Mouse (Mus musculus) heart, adult 9 months (tissue): ENCODE measurements around the gene Cox15.
A peak's percentile ranks its signal among the peaks of the same experiment; 100 is the strongest.

Experiments
- DNase-seq, 2 experiments: peaks; one replicate each; pipeline ENCODE4 v3.0.0; 2022; ENCODE audit warnings: low spot score in 2 of 2

Cox15 gene

DNA sequence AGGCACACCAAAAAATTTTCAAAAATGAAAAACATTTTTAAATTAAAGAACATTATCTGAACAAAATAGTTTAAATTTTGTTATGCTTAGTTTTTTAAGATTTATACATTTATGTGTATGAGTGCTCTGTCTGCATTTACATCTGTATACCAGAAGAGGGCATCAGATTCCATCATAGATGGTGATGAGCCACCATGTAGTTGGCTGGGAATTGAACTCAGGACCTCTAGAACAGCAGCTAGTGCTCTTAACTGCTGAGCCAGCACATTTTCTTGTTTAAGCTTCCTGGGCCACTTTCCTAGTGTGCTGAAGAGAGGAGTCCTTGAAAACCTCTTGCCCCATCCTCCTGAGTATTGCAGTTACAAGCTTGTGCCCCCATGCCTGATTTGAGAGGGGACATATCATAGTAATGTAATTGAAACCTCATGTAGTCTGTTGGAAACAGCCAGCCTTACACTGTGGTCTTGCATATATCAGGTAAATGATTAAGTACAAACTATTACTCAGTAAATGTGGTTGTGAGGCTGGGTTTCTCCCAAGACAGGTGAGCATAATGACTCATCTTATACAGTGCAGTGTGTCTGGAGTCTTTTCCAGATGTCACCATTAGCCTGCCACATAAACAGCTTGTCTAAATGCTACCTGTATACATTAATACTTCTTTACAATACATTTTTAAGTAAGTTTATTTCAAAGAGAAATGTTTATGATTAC, 8.9 kb upstream of the Cox15 start:
- no peak for DNase-seq

GRCm38 (mm10) chr19:43760504-43760903, 7.7 kb upstream of the Cox15 start:
- DNase-seq, result peak in 1 of 2 experiments; percentile 53

GRCm38 (mm10) chr19:43754872-43755271, 2.1 kb upstream of the Cox15 start:
- DNase-seq, result no peak

- no peak for DNase-seq
Measured at GRCm38 (mm10) chr19:43754237-43754636, 1.4 kb upstream of the Cox15 start.

- peak; percentile 86 to 90 for DNase-seq
Measured at GRCm38 (mm10) chr19:43753226-43753835, 531 bp upstream of the Cox15 start.

GRCm38 (mm10) chr19:43750008-43750407, 2.8 kb downstream of the Cox15 start:
- DNase-seq, result no peak

- DNase-seq, result no peak
Measured at GRCm38 (mm10) chr19:43747877-43748276, 4.9 kb downstream of the Cox15 start.

GRCm38 (mm10) chr19:43745740-43746139, 7.1 kb downstream of the Cox15 start:
- DNase-seq, result no peak

- DNase-seq, result no peak
Measured at GRCm38 (mm10) chr19:43743401-43743800, 9.4 kb downstream of the Cox15 start.

DNA sequence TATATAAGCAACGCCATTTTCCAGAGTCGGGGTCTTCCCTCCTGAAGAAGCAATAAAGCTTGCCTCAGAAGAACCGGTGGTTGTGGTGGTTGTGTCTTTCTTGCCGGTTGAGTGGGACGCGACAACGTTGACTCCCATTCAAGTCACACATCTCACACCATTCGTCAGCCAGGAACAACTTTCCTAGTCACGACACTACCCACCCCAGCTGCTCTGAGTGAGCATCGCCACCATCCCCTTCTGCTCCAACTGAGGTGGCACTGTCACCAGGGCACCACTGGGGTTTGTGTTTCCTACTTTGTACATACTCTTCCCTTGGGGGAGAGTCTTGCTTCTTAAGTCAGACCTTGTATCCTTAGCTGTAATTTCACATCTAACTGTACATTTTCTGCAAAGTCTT, 14.4 kb downstream of the Cox15 start:
- DNase-seq, result no peak

DNA sequence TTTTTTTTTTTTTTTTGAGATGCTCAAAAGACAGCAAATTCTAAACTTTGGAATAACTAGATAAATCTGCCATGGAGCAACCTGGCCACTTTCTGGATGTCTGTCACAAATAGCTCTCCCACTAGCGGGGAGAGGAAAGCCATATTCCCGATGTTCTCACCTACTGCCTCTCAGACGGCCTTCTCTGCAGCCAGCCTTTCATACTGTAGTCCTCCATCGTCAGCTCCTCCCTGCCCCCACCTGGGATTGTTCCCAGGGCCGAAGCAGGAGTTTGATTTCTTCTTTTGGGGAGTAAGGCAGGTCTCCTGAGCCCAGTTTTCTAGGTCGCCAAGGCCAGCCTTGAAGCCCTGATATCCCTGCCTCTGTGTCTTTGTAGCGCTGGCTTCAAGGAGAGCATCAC, 21.6 kb downstream of the Cox15 start:
- no peak for DNase-seq

DNA sequence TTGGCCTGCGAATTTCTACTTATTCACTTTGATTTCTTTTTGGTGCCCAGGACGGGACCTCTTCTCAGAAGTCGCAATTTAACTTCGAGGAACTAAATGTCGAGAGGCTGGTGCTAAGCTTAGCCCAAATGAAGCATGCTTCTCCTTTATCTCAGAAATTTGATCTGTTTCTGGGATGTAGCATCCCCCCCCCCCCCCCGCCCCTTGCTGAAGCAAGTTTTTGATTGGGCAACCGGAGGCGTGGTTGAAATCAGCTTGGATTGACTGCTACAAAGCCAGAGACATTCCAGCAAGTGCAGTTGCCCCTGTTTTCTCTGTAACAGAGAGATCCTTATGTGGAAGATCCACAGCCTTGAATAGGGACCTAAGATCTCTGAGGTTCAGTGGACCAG, 22.8 kb downstream of the Cox15 start:
- DNase-seq, result no peak

DNA sequence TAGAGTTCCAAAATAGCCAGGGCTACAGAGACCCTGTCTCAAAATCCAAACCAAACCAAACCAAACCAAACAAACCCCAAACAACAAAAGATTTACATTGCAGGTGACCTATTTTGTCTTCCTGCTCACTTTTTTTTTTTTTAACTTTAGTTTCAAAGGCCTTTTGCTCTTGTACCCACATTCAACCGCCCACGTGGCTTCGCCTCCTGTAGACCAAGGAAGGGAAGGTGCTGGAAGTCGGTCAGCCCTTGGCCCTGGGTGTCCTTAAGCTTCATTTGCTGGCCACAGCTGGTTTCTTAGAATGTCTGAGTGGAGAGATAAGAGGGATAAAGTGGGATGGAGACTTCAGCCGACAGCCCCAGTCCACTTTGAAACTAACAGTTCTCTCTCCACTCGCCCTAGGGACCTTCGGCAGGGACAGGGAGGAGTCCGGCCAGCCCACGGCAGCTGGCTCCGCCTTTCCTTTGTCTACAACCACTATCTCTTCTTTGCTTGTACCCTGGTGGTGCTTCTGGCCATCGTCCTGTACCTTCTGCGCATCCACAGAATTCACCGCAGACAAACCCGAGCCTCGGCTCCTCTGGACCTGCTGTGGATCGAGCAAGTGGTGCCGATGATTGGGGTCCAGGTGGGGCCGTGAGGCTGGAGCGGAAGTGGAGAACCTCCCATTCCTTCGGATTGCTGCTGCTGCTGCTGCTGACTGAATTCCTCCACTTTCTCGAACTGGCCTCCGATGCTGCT, 23.3 kb downstream of the Cox15 start:
- peak in 1 of 2 experiments; percentile 28 for DNase-seq

DNA sequence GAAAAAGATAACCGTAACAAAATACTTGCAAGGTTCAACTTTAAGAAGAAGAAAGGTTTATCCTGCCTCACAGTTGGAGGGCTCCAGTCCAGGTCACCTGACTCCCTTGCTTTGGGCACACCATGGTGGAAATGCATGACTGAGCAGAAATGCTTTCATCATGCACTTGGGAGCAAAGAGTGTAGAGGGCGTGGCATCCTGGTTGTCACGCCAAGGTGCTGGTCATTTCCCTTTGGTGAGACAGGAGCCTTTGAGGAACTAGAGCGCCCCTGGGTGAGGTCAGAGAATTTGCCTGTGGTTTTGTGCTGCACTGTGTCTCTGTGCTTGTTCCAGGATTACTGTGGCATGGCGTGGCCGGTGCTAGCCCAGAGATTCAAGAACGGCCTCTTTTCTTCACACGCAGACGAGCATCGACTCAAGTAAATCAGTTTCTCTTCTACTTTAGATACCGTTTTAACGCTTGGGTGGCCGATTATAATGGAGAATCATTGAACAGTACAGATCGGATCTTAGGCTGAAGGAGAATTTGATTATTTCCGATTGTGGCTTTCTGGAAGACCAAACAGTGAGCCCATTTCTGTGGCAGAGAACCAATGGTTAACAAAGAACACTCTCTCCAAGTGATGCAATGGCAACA, 26.2 kb downstream of the Cox15 start:
- DNase-seq, result no peak

DNA sequence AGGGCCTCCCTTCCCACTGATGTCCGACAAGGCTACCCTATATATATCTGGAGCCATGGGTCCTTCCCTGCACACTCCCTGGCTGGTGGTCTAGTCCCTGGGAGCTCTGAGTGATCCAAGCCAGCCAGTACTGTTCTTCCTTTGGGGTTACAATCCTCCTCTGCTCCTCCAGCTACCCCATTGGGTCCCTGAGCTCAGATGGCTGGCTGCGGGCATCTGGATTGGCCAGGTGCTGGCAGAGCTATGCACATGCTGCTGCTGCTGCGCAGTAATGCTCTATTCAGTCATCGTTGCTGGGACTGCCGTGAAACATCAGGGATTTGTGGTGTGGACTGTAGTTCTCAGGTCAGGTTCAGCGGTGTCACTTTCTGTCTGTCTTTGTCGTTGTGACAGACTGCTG, 28.0 kb downstream of the Cox15 start:
- no peak for DNase-seq

DNA sequence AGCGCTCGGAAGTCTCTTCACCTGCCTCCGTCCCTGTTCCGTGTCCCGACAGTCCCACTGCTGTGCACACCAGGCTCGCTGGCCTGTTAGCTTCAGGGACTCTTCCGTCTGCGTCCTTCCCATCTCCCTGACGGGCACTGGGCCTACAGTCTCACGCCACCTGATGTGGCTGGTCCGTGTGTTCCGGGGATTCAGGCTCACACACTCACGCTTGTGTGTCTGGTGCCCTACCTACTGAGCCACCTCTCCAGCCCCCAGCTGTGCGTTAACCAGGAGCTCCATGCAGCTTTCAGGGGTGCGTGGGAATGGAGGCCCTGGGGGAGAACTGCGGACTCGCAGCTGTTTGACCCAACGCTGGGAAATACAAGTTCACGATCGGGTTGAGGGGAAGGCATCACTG, 28.6 kb downstream of the Cox15 start:
- DNase-seq, result no peak

GRCm38 (mm10) chr19:43723501-43723900, 29.3 kb downstream of the Cox15 start:
- no peak for DNase-seq

GRCm38 (mm10) chr19:43722891-43723290, 29.9 kb downstream of the Cox15 start:
- DNase-seq, result no peak

DNA sequence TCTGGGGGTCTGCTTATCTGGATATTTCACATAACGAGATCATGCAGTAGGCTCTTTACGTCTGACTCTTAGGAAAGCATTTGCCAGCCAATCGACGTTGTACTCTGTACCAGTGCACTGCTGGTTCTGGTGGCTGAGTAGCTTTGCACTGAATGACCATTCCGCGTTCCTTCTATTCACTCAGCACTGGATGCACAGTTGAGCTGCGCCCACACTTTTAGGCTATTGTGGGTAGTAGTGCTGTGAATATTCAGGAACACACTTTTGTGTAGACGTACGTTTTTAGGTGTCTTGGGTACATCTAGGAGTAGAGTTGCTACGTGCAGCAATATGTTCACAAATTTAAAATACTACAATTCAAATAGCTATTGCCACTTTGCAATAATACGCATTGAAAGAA, 32.7 kb downstream of the Cox15 start:
- no peak for DNase-seq

DNA sequence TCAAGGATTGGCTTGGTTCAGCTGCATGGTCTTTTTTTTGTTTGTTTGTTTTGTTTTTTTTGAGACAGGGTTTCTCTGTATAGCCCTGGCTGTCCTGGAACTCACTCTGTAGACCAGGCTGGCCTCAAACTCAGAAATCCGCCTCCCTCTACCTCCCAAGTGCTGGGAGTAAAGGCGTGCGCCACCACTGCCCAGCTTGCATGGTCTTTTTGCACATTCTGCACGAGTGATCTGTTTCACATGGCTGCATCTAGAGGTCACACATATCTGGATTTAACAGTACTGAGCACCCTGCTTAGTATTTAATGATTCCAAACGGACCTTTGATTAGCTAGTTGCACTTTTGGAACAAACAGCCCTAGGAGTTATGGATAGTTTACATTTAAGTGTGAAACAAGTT, 40.8 kb downstream of the Cox15 start:
- no peak for DNase-seq

- DNase-seq, result no peak
Measured at GRCm38 (mm10) chr19:43711159-43711916, 41.5 kb downstream of the Cox15 start.

GRCm38 (mm10) chr19:43709317-43709716, 43.5 kb downstream of the Cox15 start:
- no peak for DNase-seq
